Mouse (Mus musculus): ENCODE measurements around the gene Bptf.
"Not testable (repeated sequence)": the region's sequence is repeated elsewhere in the genome, so short reads cannot be mapped to it uniquely, and the experiment has no call there.

Gene Bptf

GRCm38 (mm10) chr11:107046766-107047620 lies 84.9 kb downstream of the Bptf start:
- no peak for DNase-seq

GRCm38 (mm10) chr11:107045546-107045945 lies 86.4 kb downstream of the Bptf start:
- no peak for DNase-seq

- DNase-seq, result peak; percentile 86
These were observed 87.6 kb downstream of the Bptf start for GRCm38 (mm10) chr11:107044321-107044720.

DNA sequence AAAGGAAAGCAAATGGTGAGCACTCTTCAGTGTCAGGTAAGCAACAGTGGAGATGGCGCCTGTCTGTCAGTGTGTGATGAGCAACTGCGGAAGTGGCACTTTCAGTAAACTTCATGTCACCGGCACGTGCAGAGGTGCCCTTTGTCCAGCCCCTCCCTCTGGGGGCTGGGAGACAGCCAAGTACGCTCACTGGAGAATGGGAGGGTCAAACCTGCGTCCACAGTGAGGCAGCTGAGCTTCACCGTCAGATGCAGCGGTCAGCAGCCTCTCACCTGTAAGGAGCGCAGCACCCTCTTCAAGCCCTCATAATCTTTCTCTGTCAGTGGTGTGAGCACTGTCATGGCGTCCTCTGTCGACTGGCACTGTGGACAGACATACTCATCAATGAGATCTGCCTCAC lies 88.6 kb downstream of the Bptf start:
- no peak for DNase-seq

DNA sequence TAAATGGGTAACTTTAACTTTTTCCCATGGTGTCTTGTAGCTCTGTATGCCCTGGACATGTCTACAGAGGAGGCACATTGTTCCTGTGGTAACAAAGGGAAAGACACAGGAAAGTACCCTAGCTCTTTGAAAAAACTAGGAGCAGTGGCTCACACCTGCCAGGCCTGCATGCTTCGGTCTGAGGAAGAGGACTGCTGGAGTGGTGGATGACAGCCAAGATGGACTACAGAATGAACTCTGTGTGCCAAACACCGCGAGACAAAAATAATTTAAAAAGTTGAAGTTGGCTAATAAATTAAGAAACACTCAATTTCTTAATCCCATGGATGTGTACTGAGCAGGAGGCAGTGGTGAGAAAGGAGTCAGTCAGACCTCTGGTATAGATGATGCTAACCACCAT lies 90.5 kb downstream of the Bptf start:
- DNase-seq, result no peak

- no peak for DNase-seq
These were observed 92.5 kb downstream of the Bptf start for GRCm38 (mm10) chr11:107039417-107039816.

DNA sequence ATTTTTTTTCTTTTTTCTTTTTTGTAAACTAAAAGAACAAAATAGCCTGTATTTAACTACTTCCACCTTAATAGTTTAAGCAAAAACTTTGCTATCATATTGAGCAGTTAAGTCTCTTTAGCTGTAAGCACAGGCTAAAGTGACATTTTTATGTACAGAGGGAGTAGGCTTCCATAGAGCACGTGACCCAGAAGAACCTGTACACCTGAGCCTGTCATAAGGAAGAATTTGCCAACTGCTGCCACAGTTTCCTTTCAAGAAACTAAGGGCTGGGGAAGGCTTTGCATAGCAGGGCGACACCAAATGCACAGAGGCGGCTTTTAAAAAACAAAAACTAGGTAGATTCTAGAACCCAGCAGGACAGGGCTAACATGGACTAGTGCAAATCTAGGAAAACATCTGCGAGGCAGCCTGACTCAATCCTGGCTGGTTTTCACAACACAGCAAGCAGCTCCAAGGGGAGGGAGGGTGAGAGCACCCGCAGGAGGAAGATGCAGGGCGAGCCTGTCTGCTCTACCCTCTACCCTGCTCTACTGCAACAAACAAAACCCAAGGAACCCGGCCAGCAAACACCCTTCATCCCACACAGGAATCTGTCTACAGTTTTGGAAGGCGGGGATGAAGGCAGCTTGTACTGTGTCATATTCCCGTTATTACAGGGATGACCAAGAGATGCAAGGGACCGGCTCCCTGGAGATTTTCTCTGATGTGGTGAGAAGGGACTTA lies 97.7 kb downstream of the Bptf start:
- no peak for DNase-seq

- no peak for DNase-seq
These were observed 100.3 kb downstream of the Bptf start for GRCm38 (mm10) chr11:107031635-107032034.

GRCm38 (mm10) chr11:107029536-107029935 lies 102.4 kb downstream of the Bptf start:
- DNase-seq, result peak; percentile 58

DNA sequence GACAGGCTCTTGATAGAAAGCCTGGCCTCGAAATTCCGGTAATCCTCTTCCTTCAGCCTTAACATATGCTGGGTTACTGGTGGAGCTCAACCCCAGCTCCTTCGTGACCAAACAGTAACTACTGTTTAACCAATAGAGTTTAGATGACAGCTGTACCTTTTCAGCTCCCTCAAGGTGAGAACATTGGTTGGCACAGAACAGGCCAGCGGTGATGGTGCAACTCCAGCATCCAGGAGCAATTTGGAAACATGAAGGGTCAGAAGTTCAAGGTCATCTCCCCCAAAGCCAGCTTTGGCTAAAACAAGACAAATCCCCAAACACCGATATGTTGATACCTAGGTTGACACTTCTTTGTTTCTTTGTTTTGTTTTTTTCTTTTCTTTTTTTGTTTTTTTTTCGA lies 103.2 kb downstream of the Bptf start:
- no peak for DNase-seq

DNA sequence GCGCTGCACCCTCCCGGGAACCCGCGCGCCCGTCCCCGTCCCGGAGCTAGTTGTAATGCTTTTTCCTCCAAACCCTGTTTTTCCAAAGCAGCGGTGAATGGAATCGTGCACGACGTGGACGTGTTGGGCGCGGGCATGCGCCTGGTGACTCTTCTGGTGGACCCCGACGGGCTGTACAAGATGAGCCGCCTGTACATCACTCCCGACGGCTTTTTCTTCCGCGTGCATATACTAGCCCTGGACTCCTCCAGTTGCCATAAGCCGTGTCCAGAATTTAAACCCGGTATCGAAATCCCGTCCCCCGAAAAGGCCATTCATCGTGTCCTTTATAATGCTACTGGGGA lies 103.7 kb downstream of the Bptf start:
- DNase-seq, result no peak

DNA sequence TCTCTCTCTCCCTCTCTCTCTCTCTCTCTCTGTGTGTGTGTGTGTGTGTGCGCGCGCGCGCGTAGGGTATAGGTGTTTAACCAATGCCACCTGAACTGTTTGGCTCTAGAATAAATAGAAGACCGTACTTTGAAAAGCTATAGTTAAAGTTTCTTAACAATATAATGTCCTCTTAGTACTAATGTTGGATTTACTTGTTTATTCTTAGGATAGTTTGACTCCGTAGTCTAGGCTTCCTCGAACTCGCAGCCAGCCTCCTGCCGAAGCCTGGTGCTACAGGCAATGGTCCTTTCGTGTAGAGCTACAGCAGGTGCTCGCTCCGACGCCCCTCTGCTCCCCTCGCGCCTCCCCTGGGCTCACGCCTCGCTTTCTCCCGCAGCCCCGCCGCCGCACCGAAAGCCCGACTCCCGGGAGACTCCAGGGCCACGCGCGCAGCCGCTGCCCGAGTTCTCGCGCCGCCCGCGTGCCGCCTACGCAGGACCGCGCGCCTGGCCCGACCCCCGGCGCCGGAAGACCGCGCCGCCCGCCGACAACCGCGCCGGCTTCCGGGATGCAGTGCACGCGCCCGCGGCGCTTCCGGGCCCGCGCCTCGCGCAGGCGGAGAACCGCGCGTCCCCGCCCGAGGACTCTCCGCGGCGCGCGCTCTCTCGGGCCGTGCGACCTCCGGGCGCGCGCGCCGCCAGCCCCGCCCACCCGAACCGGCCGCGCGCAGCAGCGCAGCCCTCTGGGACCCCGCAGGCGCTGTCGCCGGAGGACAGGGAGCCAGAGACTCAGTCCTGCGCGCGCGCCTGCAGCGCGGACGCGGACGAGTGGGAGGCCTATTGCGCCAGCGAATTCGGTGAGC lies 104.3 kb downstream of the Bptf start:
- DNase-seq, result peak; percentile 96

DNA sequence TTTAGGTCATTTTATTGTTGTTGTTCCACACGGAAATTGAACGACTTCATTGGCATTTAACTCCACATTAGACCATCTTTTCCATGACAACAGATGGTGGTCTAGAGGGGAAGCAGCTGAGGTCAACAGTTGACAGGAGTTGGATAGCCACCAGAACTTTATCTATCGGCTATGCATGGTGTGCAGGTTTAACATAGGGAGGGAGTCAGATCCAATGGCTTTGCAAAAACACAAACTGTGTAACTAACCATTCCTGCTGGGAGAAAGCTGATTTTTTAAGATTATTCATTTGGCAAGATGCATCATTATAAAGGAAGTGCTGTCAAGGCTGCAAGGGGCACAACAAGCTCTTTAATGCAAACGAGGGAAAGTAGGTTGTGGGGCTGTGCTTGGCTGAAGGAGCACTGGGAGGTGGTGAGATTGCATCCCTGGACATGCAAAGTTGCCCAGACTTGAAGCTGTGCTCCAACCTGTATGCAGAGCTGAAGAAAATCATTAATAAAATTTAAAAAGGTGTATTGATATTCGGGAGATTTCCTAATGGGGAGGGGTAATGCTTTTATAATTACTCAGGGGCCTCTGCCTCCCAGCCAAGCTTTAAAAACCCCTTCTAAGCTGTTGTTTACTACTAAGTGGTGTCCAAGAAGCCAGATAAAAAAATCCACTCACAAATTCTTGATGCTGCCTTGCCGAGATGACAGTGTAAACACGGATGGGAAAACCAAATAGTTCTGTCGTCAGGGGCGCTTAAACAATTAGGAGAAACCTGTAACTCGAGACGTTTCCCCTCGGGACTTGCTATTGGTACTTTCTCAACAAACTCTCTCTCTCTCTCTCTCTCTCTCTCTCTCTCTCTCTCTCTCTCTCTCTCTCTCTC lies 105.1 kb downstream of the Bptf start:
- DNase-seq, result no peak

GRCm38 (mm10) chr11:107025411-107026321 lies 106.3 kb downstream of the Bptf start, which contains the start of gene 1810010H24Rik:
1810010H24Rik (plus strand) TSS chr11:107025681.
- peak; percentile 51 for DNase-seq

DNA sequence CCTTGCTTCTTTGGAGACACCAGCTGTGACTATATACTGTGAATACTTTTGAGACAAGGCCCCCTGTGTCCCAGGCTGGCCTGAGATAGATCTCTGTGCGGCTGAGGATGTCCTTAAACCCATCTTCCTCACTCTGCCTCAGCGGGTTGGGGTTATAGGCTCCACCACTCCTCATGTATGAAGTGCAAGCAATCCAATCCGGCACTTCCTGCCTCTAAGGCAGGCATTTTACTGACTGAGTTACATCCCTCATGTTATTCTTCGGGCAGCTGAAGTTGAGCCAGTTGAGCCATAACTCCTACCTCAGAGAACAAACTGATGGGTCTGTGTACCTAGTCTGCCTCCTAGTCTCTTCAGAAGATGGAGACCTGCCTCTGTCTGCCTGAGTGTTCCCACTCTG lies 107.5 kb downstream of the Bptf start:
- DNase-seq, result no peak

- DNase-seq, result no peak
These were observed 109.8 kb downstream of the Bptf start for GRCm38 (mm10) chr11:107022050-107022683.

DNA sequence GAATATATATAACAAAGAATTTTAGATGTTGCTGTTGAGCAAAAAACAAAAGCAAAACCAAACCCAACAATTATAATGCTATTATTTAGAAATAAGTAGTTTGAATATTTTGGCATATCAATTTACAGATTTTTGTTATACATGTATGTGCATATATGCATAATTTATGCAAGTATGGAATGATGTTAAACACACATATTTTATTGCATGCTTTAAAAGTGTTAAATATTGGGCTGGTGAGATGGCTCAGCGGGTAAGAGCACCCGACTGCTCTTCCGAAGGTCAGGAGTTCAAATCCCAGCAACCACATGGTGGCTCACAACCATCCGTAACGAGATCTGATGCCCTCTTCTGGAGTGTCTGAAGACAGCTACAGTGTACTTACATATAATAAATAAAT lies 112.2 kb downstream of the Bptf start:
- not testable (repeated sequence) for DNase-seq

GRCm38 (mm10) chr11:107019318-107019717 lies 112.6 kb downstream of the Bptf start:
- DNase-seq, result no peak

DNA sequence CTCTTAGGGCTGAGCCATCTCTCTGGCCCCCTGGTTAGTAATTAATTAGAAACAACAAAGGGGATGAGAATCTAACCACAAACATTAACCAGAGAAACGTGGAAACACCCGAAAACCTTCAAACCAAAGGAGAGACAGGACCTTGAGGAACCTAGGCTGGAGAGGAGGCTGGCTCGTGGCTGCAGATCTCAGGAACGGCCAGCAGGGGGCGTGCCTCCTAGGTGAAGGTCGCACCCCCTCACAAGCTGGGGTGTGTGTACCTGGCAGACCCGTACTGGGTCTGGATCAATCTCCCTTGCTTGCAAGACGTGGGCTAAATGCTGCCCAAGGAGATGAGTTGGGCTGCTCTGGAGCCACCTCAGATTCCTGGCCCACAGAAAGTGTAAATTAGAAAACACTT lies 113.3 kb downstream of the Bptf start:
- DNase-seq, result peak; percentile 70

DNA sequence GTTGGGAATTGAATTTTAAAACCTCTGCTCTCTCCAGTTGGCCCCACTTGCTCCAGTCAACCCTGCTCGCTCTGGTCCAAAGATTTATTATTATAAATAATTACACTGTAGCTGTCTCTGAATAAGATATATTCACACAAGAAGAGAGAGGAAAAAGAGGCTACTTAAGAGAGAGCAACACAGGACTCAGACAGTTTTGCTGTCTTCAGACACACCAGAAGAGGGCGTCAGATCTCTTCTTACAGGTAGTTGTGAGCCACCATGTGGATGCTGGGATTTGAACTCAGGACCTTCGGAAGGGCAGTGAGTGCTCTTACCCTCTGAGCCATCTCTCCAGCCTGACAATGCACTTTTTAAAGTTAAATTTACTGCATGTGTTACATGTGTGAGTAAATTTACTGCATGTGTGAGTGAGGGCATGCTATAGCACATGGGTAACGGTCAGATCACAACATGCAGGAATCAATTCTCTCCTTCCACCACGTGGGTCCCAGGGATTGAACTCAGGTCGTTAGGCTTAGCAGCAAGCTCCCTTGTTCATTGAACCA lies 114.5 kb downstream of the Bptf start:
- no peak for DNase-seq
